Mouse (Mus musculus) CH12.LX (cell line): ENCODE data around the gene Nmur1.
A peak's percentile ranks its signal among the peaks of the same experiment; 100 is the strongest.

Source experiments
- CTCF ChIP-seq, 2 experiments: IDR thresholded peaks in 1 of 2; conservative IDR thresholded peaks in 1 of 2; 2 replicates each; pipeline ENCODE4 v1.5.1; 2011 to 2012; ENCODE audit warnings: low read depth in 2 of 2, low read length in 2 of 2, improper control_type of control experiment in 1 of 2, inconsistent platforms in 1 of 2, mild to moderate bottlenecking in 1 of 2, moderate library complexity in 1 of 2
- EP300 ChIP-seq: IDR thresholded peaks from 2 replicates; pipeline ENCODE4 v1.6.1; 2011; ENCODE audit warnings: low read length, improper control_type of control experiment
- MAFK ChIP-seq: IDR thresholded peaks from 2 replicates; pipeline ENCODE4 v1.6.1; 2011; ENCODE audit warnings: low read length, improper control_type of control experiment; ENCODE audit not compliant: insufficient replicate concordance
- MAX ChIP-seq: IDR thresholded peaks from 2 replicates; pipeline ENCODE4 v1.6.1; 2011; ENCODE audit warnings: low read length, improper control_type of control experiment
- MAZ ChIP-seq: IDR thresholded peaks from 2 replicates; pipeline ENCODE4 v1.6.1; 2012; ENCODE audit warnings: low read depth, mild to moderate bottlenecking, inconsistent platforms, low read length, improper control_type of control experiment, moderate library complexity
- MEF2A ChIP-seq: IDR thresholded peaks from 2 replicates; pipeline ENCODE4 v1.6.1; 2014; ENCODE audit warnings: low read depth, mild to moderate bottlenecking, inconsistent platforms, low read length, improper control_type of control experiment, borderline replicate concordance
- PAX5 ChIP-seq: IDR thresholded peaks from 2 replicates; pipeline ENCODE4 v1.6.1; 2012; ENCODE audit warnings: low read length, inconsistent platforms, mixed read lengths
- POLR2A ChIP-seq: IDR thresholded peaks from 2 replicates; pipeline ENCODE4 v1.6.1; 2011; ENCODE audit warnings: low read depth, mild to moderate bottlenecking, improper control_type of control experiment, low read length
- POLR2AphosphoS2 ChIP-seq: IDR thresholded peaks from 2 replicates; pipeline ENCODE4 v1.6.1; 2011; ENCODE audit warnings: low read depth, low read length, improper control_type of control experiment
- RCOR1 ChIP-seq: conservative IDR thresholded peaks from 2 replicates; pipeline ENCODE4 v1.6.1; 2012; ENCODE audit warnings: low read depth, mild to moderate bottlenecking, inconsistent platforms, low read length, improper control_type of control experiment
- USF1 ChIP-seq: IDR thresholded peaks from 2 replicates; pipeline ENCODE4 v1.6.1; 2014; ENCODE audit warnings: low read depth, mild to moderate bottlenecking, inconsistent platforms, low read length, improper control_type of control experiment
- USF2 ChIP-seq: conservative IDR thresholded peaks from 2 replicates; pipeline ENCODE4 v1.6.1; 2011; ENCODE audit warnings: low read depth, low read length, improper control_type of control experiment
- ZC3H11A ChIP-seq: IDR thresholded peaks from 2 replicates; pipeline ENCODE4 v1.6.1; 2012; ENCODE audit warnings: low read depth, mild to moderate bottlenecking, inconsistent platforms, low read length, improper control_type of control experiment

- TF ChIP-seq ZC3H11A (no peak), RCOR1 (no peak), USF1 (no peak), POLR2AphosphoS2 (0 out of 2 replicates have a peak, but pooled peaks have one; percentile 3), EP300 (no peak), CTCF (conservative IDR thresholded peaks at IDR 0.05 in 1 of 2, IDR thresholded peaks at IDR 0.05 in 1 of 2; ENCODE audit: low read depth in 2 of 2, low read length in 2 of 2) (no peak), POLR2A (peak; percentile 3; the same call in 1 of the 2 replicates), PAX5 (no peak), MAX (no peak), MEF2A (no peak), MAFK (no peak), USF2 (no peak), MAZ (no peak)
Measured at GRCm38 (mm10) chr1:86349696-86350095, 76.3 kb downstream of the Nmur1 start.
